Mouse (Mus musculus): ENCODE measurements around the gene Qsox2. TPM values are rescaled to one million over a fixed set of nuclear protein-coding genes. Genes with fewer than 3 reads are reported as not detected.

Qsox2 gene
- total RNA-seq, 2 experiments from 2014 or later, result 20.7 to 21.7 TPM

- no peak for DNase-seq (ENCODE audit: extremely low spot score in 1 of 2, low spot score in 2 of 2)
- intact Hi-C loops (cut with DNase I), result no loop called here
Observed at GRCm38 (mm10) chr2:26177189-26177588, 60.1 kb downstream of the Qsox2 start.

- DNase-seq (ENCODE audit: extremely low spot score in 1 of 2, low spot score in 2 of 2), result no peak
- intact Hi-C loops (cut with DNase I), result no loop called here
Observed at GRCm38 (mm10) chr2:26176731-26177130, 60.6 kb downstream of the Qsox2 start.

- no peak for DNase-seq (ENCODE audit: extremely low spot score in 1 of 2, low spot score in 2 of 2)
Observed at GRCm38 (mm10) chr2:26175191-26175590, 62.1 kb downstream of the Qsox2 start.

GRCm38 (mm10) chr2:26172166-26172565 lies 65.2 kb downstream of the Qsox2 start:
- intact Hi-C loops (cut with DNase I), result no loop called here
- no peak for DNase-seq (ENCODE audit: extremely low spot score in 1 of 2, low spot score in 2 of 2)

More at GRCm38 (mm10) chr2:26175191-26175590, 62.1 kb downstream of the Qsox2 start:
- intact Hi-C loops (cut with DNase I), result no loop called here

GRCm38 (mm10) chr2:26170376-26170775 lies 66.9 kb downstream of the Qsox2 start:
- intact Hi-C loops (cut with DNase I), result no loop called here
- DNase-seq (ENCODE audit: extremely low spot score in 1 of 2, low spot score in 2 of 2), result no peak

- no peak for DNase-seq (ENCODE audit: extremely low spot score in 1 of 2, low spot score in 2 of 2)
- intact Hi-C loops (cut with DNase I), result no loop called here
Observed at GRCm38 (mm10) chr2:26168843-26169579, 68.3 kb downstream of the Qsox2 start.

GRCm38 (mm10) chr2:26166890-26167289 lies 70.4 kb downstream of the Qsox2 start:
- intact Hi-C loops (cut with DNase I), result no loop called here
- DNase-seq (ENCODE audit: extremely low spot score in 1 of 2, low spot score in 2 of 2), result no peak

Other genes starting within 250 kb of the Qsox2 start
- 10 to 100 TPM; 82.3 to 85.1 TPM for gene Ubac1, start 215.8 kb downstream of the Qsox2 start, total RNA-seq (2021)
- 10 to 100 TPM; 45.6 to 46.4 TPM for gene Nacc2, start 114.3 kb downstream of the Qsox2 start, total RNA-seq (2021)
- not detected for gene Lhx3, start 29.2 kb downstream of the Qsox2 start, total RNA-seq (2021)
- 1 to 10 TPM; 1.3 to 2.0 TPM for gene Ccdc187, start 57.0 kb upstream of the Qsox2 start, total RNA-seq (2021)
- 100 to 1,000 TPM; 103 to 108 TPM for gene Gpsm1, start 78.0 kb upstream of the Qsox2 start, total RNA-seq (2021)
- 10 to 100 TPM; 26.7 to 27.6 TPM for gene Dnlz, start 114.6 kb upstream of the Qsox2 start, total RNA-seq (2021)
- 1 to 10 TPM; 2.1 to 2.9 TPM for gene Card9, start 123.4 kb upstream of the Qsox2 start, total RNA-seq (2021)
- 10 to 100 TPM; 78.8 to 80.9 TPM for gene Snapc4, start 143.1 kb upstream of the Qsox2 start, total RNA-seq (2021)
- 100 to 1,000 TPM; 187 to 190 TPM for gene Entr1, start 151.8 kb upstream of the Qsox2 start, total RNA-seq (2021)
- 100 to 1,000 TPM; 126 to 129 TPM for gene Pmpca, start 151.8 kb upstream of the Qsox2 start, total RNA-seq (2021)
- 10 to 100 TPM; 17.3 to 19.6 TPM for gene Inpp5e, start 171.7 kb upstream of the Qsox2 start, total RNA-seq (2021)
- gene Sec16a, start 207.7 kb upstream of the Qsox2 start, total RNA-seq (2021), result 10 to 100 TPM; 43.6 to 46.3 TPM